Mouse (Mus musculus): ENCODE results near the gene S100a11.
A peak's percentile ranks its signal among the peaks of the same experiment; 100 is the strongest.
"Not testable (repeated sequence)": the region's sequence is repeated elsewhere in the genome, so short reads cannot be mapped to it uniquely, and the experiment has no call there.

S100a11 gene

DNA sequence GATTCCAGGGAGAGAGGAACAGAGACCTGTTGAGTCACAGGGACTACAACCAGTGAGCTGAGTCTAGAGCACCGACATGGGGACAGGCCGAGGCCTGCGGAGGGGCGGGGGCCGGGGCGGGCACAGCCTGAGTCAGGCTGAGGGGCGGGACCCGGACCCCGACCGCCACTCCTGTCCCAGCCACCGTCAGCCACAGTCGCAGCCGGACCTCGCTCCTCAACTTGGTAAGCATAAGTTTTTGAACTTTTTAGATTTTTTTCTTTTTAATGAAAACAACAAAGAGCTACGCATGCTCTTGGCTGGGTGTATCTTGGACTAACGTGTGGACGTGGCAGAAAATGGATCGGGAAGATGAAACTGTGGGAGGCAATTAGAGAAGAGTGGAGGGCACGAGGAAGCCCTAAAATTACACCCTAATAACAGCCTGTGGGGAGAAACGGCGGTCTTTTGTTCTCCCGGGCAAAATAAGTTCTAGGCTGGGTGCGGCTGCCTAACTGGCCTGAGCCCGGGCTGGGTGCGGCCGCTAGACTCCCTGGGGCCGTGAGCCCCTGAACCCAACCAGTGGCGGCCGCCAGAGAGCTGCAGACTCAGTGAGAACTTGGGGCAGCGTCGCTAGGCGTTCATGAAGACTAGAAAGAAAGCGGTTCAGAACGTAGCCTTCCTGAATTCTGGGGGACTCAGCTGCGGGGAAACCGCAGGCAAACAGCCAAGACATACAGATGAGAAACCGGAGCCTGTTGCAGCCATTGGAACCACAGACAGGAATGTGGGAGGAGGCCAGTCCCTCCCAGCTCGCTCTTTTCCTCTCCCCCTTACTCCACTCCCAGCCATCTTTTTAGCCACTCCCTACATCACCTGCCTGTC, at the start of gene S100a11:
Gene S100a11, plus strand, starts transcription at position 159 of the 864 bp plus-strand sequence.
- DNase-seq: no peak

DNA sequence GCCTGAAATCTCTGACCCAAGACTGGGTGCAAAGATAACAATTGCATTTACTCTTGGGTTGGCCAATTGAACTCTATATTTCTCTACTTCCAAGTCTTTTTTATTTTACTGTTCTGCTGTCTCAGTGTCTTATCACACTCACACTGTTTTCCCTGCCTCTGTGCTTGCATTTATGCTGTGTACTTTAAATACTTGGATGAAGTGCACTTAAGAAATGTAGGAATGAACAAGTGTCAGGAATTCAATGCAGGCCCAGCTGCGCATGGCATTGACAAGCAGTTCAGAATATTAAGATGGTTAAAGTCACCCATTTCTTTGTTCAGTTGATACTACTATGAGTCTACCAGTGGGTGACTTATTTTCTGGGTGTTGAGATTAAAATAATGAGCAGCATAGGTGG, 40.2 kb upstream of the S100a11 start:
- no peak for DNase-seq

DNA sequence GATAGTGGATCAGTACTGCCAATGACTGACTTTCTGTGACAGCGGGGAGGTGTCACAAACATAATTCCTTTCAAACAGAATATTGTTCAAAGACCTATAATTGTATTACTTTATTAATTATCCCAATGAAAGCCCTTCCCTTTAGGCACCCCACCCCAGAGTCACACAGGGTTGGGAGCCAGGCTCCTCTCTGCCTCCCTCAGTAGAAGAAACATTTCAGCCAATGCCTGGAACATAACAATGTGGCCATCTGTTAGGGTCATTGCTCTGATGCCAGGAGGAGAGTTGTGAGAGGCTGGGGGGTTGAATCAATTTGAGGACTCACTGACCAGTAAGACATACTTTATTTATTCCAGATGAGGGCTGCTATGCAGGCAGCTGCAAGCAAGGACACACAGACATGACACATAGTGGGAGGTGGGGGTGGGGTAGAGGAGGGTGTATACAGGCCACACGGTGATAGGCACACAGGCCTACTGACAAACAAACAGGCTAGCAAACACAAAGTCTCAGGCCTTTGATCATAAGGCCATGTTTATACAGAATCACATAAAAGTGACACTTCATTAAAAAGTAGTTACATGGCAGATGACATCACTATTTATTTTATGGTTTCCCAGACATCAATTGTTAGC, 38.2 kb upstream of the S100a11 start:
- no peak for DNase-seq

DNA sequence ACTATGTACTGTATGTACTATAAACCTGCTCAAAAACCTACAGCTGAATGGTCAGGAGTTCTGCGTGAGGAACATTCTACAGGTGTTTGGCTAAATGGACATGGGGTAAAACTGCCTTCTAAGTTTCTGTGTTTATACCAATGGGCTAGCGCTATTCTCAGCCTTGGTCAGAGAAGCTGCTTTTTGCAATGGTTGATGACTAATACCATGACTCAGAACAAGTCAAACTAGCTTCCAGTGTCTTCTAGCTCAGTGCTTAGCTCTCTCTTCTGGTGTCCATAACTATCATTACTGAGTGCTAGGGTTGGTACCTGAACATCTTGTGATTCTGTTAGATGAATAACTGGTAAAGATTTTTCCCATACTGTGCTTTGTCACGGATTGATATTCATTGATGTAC, 34.7 kb upstream of the S100a11 start:
- no peak for DNase-seq

DNA sequence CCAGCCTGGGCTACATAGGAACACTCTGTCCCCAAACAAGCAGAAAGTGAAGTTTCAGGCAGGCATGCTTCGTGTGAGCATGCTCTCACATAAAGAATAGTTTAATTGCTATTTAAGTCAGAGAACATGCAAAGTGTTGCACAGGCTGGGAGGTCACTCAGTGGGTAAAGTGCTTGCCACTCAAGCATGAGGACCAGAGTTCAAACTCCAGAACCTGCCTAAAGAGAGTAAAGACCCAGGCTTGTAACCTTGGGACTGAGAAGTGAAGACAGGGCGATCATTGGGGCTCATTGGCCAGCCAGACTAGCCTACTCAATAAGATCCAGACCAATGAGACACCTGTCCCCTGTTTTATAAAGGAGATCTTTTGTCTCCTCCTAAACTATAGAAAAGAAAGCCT, 31.7 kb upstream of the S100a11 start:
- DNase-seq: no peak

DNA sequence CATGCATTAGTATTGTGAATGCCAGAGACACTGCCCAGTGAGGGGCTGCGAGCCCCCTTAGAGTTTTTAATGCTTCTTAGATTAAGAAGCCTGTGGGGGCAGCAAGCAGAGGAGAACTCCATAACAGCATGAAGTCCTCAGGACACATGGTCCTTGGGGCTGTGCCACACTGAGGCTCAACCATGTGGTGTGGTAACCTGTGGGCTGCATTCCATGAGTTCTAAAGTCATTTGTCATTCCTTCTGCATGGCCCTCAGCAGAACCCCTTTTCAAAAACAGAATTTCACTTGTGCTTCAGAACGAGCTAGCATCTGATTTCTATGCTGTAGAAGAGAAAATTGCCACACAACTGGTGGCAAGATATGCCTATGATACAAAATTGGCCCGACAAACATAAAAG, 28.1 kb upstream of the S100a11 start:
- DNase-seq: no peak

DNA sequence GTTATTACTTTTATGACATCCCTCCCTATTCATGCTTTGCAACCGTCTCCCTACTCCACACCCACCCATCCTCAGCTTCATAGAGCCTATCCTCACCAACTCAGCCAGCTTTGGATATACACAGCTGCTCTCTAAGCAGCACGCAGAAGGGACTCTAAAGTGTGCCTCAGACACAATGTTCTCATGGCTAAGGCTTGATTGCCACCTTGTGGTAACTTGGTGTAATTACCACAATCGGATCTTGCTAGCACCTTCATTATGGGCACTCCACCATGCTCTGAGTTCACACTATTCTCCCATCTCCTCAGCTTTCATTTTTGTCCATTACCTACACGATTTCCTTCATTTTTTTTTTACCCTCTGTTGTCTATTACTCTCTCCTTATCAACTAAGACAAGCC, 26.3 kb upstream of the S100a11 start:
- peak; percentile 33 for DNase-seq

DNA sequence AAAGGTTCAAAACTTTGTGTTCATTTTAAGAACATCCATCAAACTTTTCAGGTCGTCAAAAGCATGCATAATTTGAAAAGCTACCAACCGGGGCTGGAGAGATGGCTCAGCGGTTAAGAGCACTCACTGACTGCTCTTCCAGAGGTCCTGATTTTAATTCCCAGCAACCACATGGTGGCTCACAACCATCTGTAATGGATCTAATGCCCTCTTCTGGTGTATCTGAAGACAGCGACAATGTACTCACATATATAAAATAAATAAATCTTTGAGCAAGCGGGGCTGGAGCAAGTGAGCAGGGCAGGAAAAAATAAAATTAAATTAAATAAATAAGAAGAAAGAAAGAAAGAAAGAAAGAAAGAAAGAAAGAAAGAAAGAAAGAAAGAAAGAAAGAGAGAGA, 25.5 kb upstream of the S100a11 start:
- DNase-seq: not testable (repeated sequence)

DNA sequence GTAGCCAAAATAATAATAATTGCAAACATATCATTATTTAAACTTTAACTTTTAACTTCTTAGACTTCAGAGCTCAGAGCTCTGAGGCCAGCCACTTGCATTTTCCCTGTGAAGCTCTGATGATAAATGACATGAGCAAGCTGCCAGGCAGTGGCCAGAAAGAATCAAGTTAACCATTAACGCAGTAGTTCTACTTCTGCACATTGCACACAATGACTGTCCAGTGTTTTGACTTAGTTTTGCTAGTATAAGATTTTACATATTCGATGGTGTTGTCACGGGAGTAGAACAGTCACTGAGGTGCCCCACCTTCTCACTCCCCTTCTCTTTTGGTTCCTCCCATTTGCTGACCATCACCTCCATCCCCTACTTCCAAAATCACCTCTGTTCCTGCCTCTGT, 23.2 kb upstream of the S100a11 start:
- DNase-seq: no peak

DNA sequence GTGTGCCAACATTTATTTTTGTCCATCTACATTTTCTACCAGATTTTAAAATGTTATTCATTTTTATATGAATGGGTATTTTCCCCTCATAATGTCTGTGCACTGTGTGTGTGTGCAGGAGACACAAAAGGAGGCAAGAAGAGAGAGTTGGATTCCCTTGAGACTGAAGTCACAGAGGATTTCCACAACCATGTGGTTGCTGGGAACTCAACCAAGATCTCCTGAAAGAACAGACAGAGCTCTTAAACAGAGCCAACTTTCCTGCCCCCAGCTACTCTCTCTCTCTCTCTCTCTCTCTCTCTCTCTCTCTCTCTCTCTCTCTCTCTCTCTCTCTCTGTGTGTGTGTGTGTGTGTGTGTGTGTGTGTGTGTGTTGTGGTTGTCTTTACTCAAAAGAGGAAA, 21.2 kb upstream of the S100a11 start:
- no peak for DNase-seq

DNA sequence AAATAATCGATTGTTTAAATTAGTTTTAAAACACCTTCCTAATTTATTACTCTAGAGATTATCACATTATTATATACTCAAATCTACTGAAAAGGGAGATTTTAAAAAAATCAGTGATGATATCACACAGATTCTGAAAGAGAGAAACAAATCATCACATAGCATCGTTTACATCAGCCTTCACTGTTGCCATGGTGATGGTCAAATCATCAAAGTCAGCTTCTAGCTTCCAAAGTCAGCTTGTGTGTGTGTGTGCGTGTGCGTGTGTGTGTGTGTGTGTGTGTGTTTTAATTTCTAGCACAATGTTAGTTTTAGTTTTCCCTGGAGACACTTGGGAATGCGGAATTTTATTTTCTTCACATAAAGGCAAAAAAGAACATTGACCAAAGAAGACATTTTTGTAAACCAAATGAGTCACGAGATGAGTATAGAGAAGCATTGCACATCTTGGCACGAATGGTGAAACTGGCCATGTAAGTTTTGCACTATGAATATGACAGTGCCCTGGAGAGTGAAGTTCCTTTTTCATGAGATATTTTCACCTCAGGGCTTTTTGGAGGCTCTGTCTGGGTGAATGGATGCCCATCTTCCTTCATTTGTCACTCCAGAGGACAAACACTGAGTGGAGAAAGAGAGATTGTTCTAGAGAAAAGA, 15.6 kb upstream of the S100a11 start:
- DNase-seq: no peak

DNA sequence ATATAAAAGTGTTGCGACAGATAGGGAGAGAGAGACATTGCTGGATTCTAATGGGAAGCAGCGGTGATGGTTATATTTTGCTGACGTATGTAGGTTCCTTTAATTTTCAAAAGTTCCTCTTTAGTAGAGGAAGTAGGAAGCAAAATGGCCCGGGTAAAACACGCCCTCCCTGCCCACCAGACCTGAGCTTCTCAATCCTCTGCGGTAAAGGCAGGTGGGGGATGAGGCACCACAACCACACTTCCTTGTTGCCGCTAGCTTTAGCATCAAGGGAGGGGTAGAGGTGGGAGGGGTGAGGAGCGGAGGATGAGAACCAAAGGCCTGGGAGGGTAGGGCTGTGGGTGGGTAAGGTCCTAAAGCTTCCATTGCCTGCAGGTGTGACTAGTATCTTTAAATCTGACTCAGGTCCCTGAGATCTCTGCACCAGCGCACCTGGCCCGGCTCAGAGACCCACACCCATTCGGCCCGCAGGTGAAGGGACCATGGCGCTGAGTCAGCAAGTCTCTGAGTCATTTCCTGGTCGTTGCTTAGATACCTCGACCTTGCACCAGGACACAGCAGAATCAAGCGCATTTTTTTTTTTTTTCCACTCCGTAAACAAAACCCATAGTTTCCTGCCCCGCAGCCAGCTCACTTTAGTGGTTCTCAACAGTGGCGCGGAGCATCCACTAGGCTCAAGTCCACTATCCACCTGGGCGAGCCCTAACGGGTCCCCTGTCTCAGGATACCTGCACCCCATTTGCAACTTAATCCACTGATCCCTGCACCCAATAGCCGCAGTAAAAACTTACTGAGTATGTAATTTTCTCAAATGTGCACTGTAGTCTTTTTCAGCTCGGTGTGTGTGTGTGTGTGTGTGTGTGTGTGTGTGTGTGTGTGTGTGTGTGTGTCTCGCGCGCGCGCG, 14.1 kb upstream of the S100a11 start:
- DNase-seq: no peak

DNA sequence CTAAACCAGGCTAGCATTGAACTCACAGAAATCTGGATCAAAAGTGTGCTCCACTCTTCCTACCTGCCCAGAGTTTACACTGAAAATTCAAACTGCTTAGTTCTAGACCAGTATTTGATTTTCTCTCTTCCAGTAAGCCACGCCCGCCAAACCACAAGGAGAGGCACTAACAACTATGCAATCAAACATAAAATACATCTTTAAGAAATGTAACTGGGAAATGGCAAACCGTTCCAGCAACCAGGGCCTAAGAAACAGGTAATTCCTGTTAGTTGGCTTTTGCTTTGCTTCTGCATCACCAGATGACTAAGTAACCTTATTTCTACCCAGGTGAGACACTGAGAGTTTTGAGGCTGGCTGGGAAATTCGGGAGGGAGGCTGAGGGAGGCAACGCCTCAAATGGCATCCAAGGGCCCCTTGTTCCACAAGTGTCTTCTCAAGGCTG, 13.4 kb upstream of the S100a11 start:
- no peak for DNase-seq

DNA sequence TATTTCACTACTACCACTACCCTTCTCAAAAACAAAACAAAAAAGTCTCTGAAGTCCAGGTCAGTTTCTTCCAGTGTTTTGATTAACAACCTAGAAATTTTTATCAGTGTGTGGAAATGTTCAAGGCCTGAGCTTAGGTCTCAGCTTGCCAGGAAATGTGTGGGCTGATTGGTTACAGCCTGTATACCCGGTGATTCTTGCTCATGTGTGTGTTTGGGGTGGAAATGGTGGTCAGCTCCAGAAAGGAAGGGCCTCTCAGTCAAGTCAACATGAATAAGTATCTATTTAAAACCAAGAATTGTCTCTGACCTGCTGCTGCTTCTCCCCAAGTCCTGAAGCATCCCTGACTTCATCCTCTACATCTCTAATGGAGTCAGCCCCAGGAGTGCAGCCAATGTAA, 11.0 kb upstream of the S100a11 start:
- DNase-seq: no peak

DNA sequence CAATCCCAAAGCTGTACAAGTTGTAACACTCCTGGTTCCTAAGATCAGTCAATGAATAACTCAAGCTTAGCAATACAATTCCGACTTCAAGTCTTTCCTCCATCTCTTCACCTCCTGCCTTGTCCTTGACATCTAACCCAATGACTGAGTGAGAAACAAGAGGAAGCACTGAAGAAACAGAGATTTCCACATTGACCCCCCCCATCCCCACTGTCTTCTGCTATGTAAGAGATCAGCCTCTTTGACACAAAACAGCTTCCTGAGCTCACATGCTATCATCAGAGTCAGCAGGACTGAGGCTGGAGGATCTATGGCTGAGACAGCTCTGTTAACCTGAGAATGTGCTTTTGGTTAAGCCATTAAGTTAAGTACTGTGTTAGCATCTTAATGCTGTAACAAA, 9.3 kb upstream of the S100a11 start:
- DNase-seq: no peak

DNA sequence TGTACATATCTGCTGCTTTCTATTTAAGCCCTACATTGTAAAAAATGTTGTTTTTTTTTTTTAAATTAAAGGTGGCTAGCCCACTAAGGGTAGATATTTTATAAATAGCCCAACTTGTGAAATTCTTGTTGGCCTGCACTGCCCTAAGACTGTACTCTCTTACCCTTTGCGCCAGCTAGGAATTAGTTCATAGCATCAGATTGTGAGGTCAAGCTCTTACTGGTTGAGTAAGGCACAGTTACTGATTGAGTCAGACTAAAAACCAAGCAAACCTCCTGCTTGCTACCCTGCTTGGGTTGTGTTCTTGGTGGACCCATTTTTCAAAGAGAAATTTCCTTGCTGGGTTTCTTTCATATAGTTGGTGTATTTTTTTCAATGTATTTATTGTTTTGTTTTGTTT, 8.5 kb upstream of the S100a11 start:
- DNase-seq: no peak

DNA sequence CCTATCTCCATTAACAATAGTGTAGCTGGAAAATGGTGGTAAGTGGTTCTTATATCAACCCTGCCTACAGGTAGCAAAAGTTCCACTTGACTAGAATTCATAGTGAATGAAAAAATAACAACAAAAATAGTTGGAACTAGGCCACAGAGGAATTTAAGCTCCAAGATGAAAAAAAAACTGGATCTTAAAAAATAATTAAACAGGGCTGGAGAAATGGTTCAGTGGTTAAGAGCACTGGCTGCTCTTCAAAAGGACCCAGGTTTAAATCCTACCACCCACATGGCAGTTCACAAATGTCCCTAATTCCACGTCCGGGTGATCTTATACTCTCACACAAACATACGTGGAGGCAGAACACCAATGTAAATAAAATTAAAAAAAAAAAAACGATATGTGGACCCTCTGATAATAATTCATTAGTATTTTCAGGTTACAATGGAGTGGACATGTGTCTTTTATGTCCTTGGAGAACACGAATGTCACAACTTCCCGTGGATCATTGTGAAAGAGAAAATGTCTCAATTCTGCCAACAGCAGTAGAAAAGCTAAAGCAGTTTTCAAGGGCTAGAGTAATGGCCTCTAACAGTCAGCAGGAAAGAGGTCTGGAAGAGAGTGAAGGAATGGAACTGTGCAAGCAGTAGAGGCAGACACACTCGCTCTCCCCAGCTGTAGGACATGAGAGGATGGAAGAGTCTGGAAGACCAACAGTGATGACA, 7.7 kb upstream of the S100a11 start:
- DNase-seq: no peak

DNA sequence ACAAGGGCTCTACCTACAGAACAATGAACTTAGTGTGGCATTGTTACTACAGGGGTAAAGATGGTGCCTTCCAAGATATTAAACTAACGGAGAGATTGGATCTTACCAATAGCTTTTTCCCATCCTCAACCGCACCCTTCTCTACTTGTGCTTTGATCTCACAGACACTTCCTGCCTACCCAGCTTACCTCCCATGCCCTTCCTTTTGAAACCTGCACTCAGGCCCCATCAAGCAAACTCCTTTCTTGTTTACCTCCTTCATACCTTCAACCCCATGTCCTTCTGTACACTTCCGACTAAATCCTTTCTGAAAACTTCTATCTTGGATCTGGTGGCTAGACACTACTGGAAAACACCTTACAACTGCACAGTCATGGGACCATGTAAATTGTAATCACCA, 5.7 kb upstream of the S100a11 start:
- no peak for DNase-seq

DNA sequence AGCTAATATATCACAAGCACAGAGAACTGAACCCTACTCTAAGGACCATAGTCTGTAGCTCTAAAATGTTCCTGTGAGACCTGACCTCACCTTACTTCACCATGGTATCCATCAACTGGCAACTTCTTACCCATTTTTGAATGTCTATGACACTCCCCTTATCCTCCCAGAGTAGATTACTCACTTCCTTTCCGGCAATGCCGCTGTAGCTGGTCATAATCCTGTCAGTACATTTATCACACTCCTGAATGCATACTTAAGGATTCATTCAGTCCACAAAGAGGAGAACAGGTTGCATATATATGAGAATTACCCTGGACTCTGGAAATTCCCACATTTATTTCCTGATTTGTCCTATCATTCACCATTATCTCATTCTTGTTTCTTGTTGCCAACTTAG, 2.9 kb upstream of the S100a11 start:
- DNase-seq: no peak

DNA sequence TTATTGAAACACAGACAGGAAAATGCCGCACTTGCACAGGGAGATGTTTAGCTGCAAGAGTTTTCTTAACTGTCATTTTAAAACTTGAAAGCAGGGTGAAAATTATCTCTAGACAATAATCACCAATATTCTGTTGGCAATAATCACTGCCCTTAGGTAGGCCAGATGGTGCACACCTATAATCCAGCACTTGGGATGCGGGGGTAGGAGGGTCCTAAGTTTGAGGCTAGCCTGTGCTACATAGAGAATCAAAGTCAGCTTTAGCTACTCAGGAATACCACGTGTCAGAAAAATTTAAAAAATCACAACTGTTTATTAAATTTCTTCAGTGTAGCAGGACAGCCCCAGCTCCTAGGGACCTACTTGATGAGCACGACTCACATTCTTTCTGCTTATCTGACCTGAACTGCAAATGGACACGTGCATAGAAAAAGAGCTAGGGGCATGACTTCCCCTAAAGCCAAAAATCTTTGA, 395 bp upstream of the S100a11 start:
- no peak for DNase-seq

DNA sequence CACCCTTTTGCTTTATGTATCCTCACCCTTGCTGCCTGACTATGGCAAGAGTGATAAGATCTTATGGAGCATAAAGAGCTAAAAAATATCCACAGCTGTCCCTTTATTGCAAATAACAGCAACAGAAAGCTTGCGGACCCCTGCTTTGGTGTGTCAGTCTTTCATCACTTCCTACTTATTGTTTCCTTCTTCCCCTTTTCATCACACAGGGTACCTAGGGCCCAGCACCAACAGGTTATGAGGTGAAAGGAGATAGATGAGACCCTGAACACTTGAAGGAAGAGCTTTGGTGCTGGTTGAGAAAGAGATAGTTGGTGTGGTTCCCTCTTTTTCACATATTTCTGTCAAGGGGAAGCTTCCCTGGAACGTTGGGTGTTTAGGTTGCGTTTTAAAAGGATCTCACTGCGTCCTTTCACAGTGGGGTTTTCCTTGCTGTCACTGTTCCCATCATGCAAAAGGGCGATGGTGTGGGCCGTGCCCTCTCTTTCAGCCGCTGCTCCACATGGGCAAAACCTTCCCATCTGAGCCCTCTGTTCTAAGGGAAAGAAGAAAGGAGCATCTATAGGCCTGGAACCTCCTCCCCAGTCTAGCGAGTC, 1.3 kb downstream of the S100a11 start:
- no peak for DNase-seq

DNA sequence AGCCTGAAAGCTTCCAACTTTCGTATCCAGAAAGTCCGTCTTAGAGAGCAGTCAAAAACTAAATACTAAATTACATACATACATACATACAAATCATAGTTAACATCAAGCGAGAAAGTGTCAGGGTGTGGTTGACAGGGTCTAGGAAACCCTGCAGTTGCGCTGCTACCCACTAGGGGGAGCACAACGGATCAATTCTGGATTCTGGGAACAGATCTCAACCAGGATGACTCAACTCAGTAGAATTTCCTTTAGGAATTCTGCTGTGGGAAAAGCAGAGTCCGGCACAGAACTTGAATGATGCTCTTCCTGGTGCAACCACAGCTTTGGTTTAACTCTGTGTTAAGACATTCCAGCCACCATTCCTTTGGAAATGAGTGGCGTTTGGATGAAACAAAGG, 2.3 kb downstream of the S100a11 start:
- DNase-seq: peak; percentile 10
